Mouse (Mus musculus) olfactory bulb, adult 2 months (tissue): ENCODE data around the gene Clec16a.

Experiments
- CTCF ChIP-seq: fragments of 200-500 bp; IDR thresholded peaks from 2 replicates; pipeline ENCODE4 v1.5.1; 2012; ENCODE audit warnings: low read depth, mild to moderate bottlenecking, low read length, moderate library complexity; ENCODE audit not compliant: insufficient read depth
- POLR2A ChIP-seq: fragments of 200-500 bp; IDR thresholded peaks from 2 replicates; pipeline ENCODE4 v1.6.1; 2012; ENCODE audit warnings: mild to moderate bottlenecking, low read depth, low read length, moderate library complexity; ENCODE audit not compliant: insufficient read depth

DNA sequence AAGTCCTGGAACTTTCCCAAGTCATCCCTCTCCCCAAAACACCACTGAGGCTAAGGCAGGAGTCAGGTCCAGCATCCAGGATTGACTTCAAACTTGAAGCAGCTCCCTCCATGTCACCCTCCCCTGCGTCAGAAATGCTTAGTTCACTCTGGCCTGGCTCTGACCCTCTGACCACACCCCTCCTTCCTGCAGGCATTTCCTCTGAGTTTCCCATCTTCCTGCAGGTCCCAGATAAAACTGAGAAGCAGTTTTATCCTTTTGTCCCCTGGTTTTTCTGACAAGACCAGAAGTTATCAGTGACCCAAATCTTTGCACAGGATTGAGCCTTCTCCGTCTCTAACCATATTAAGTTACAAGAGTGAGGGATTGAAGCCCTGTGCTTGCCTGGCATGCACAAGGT lies 192.4 kb downstream of the Clec16a start:
- TF ChIP-seq CTCF (no peak), POLR2A (no peak)
